Mouse (Mus musculus) liver, embryonic 14.5 days (tissue): Measurements from ENCODE around the gene Edem1. TPM values are rescaled to one million over a fixed set of nuclear protein-coding genes. Genes with fewer than 3 reads are reported as not detected.

Experiments
- ATAC-seq: fragments of 200-750 bp; cut with Nextera tagmentation; 2 replicates; pipeline ENCODE4 v1.8.0; 2017; ENCODE audit warnings: moderate number of reproducible peaks, mild to moderate bottlenecking, moderate library complexity; ENCODE audit not compliant: insufficient read depth
- DNase-seq, 3 experiments: peaks; one replicate each; pipeline ENCODE4 v3.0.0-alpha.2; 2012 to 2013; ENCODE audit warnings: low read depth in 3 of 3, low spot score in 3 of 3
- H3K27ac ChIP-seq: fragments of 300-500 bp; sonication (generic); 2 replicates; pipeline ENCODE4 v1.5.1; 2014; ENCODE audit warnings: moderate library complexity, mild to moderate bottlenecking, control low read depth, inconsistent platforms
- H3K27me3 ChIP-seq: fragments of 300-500 bp; sonication (generic); 2 replicates; pipeline ENCODE4 v1.6.1; 2014; ENCODE audit warnings: mild to moderate bottlenecking, low read length, moderate library complexity; ENCODE audit not compliant: control insufficient read depth, insufficient read depth
- H3K36me3 ChIP-seq: fragments of 300-500 bp; sonication (generic); replicated peaks from 2 replicates; pipeline ENCODE4 v1.6.1; 2014; ENCODE audit warnings: low read depth; ENCODE audit not compliant: control insufficient read depth, insufficient read depth
- H3K4me1 ChIP-seq, 2 experiments: fragments of 200-500 bp in 1 of 2; fragments of 300-500 bp in 1 of 2; sonication (generic) in 1 of 2; replicated peaks; 2 replicates each; pipeline ENCODE4 v1.6.1; 2012 to 2014; ENCODE audit warnings: antibody characterized with exemption in 1 of 2, inconsistent platforms in 1 of 2, low read length in 1 of 2; ENCODE audit not compliant: control insufficient read depth in 2 of 2, insufficient read depth in 2 of 2
- H3K4me2 ChIP-seq: fragments of 300-500 bp; sonication (generic); 2 replicates; pipeline ENCODE4 v1.6.1; 2014; ENCODE audit warnings: low read depth, mild to moderate bottlenecking, control low read depth, moderate library complexity
- H3K4me3 ChIP-seq, 2 experiments: fragments of 200-500 bp in 1 of 2; fragments of 300-500 bp in 1 of 2; sonication (generic) in 1 of 2; 2 replicates each; pipeline ENCODE4 v1.5.1; 2012 to 2014; ENCODE audit warnings: low read depth in 2 of 2, low read length in 2 of 2, mild to moderate bottlenecking in 2 of 2, control low read depth in 1 of 2, inconsistent platforms in 1 of 2, moderate library complexity in 1 of 2; ENCODE audit not compliant: insufficient read depth in 1 of 2
- H3K9ac ChIP-seq: fragments of 300-500 bp; sonication (generic); replicated peaks from 2 replicates; pipeline ENCODE4 v1.6.1; 2014; ENCODE audit warnings: mild to moderate bottlenecking, control low read depth, moderate library complexity
- H3K9me3 ChIP-seq: fragments of 300-500 bp; sonication (generic); 2 replicates; pipeline ENCODE4 v1.6.1; 2016; ENCODE audit warnings: low read length, mixed read lengths; ENCODE audit not compliant: control insufficient read depth
- CTCF ChIP-seq: IDR thresholded peaks from 2 replicates; pipeline ENCODE4 v1.5.1; 2016; ENCODE audit warnings: antibody characterized with exemption, low read depth, control low read depth
- EP300 ChIP-seq: IDR thresholded peaks from 2 replicates; pipeline ENCODE4 v1.6.1; 2016; ENCODE audit warnings: antibody characterized with exemption, low read depth
- WGBS: fragments of 180-500 bp; shearing (Covaris S2); extraction: QIAGEN DNeasy Blood & Tissue Kit; methylation state at CpG from one replicate; pipeline ENCODE4 v1.1.7; 2014; ENCODE audit not compliant: insufficient replicate concordance; 5-methylcytosine and 5-hydroxymethylcytosine counted together
- polyA plus RNA-seq, 2 experiments: library from polyadenylated mRNA; depleted of rRNA in 1 of 2; stranded (reverse) in 1 of 2; unstranded in 1 of 2; fragments of >200 nt; fragmentation: Nextera tagmentation in 1 of 2; extraction: Ambion mirVana in 1 of 2; gene quantifications; 2 replicates each; pipeline versions ENCODE4 v1.2.1 to v1.2.3; 2012 to 2014

Edem1 gene
- polyA plus RNA-seq, 2 experiments = 9.6 to 22.4 TPM

DNA sequence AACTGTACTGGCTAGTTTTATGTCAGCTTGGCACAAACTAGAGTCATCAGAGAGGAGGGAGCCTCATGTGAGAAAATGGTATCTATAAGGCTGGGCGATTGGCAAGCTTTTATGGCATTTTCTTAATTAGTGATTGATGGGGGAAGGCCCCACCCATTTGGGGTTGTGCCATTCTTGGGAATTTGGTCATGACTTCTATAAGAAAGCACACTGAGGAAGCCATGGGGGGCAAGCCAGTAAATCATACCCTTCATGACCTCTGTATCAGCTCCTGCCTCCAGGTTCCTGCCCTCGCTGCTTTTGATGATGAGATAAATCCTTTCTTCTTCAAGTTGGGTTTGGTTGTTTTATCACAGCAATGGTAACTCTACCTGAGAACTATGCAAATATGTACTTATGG is 42.0 kb downstream of the Edem1 start:
- H3K4me3 ChIP-seq = no peak overlapping the region
- H3K27ac ChIP-seq = no peak overlapping the region
- DNase-seq (no peak), ATAC-seq (no peak)
- H3K4me1 ChIP-seq = no peaks in the 10 kb centered on the region
- TF ChIP-seq CTCF (no peak), EP300 (no peak)
- WGBS = 52% methylated on average over 2 of the region's 2 CpGs
- no peak overlapping the region for H3K4me2 ChIP-seq
- no peaks in the 10 kb centered on the region for H3K9me3 ChIP-seq
- H3K9ac ChIP-seq = no peak overlapping the region
- H3K36me3 ChIP-seq = no peaks in the 10 kb centered on the region
- H3K27me3 ChIP-seq = no peaks in the 10 kb centered on the region

DNA sequence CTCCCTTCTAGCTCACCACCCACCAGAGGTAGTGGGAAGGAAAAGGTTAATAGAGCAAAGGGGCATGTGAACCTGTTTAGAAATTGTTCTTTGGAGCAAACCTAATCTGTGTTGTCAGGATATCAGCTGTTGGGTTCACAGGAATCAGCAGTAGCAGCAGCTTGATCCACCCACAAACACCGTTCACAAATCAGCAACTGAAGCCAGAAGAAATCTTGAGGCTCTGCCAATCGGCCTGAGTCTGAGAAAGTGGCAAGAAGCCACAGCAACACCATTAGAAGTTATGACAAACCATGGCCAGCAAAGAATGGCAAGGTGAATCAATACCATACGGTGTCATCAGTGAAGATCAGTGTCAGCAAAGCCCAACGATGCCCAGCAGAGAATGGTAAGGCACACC is 42.8 kb downstream of the Edem1 start:
- TF ChIP-seq CTCF = no peak
- no peak for TF ChIP-seq EP300
- no peaks in the 10 kb centered on the region for H3K36me3 ChIP-seq
- WGBS = 61% methylated on average over 4 of the region's 4 CpGs
- no peak overlapping the region for H3K9ac ChIP-seq
- no peak for ATAC-seq
- H3K27ac ChIP-seq = no peak overlapping the region
- no peaks in the 10 kb centered on the region for H3K4me1 ChIP-seq
- no peaks in the 10 kb centered on the region for H3K9me3 ChIP-seq
- H3K27me3 ChIP-seq = no peaks in the 10 kb centered on the region
- H3K4me2 ChIP-seq = no peak overlapping the region
- H3K4me3 ChIP-seq = no peak overlapping the region
- no peak for DNase-seq

- H3K36me3 ChIP-seq = no peaks in the 10 kb centered on the region
- H3K9ac ChIP-seq = no peak overlapping the region
- no peak overlapping the region for H3K4me3 ChIP-seq
- H3K27me3 ChIP-seq = no peaks in the 10 kb centered on the region
- ATAC-seq (no peak), DNase-seq (no peak)
- no peaks in the 10 kb centered on the region for H3K4me1 ChIP-seq
- no peak overlapping the region for H3K4me2 ChIP-seq
- no peaks in the 10 kb centered on the region for H3K9me3 ChIP-seq
- H3K27ac ChIP-seq = no peak overlapping the region
- no peak for TF ChIP-seq CTCF
- no peak for TF ChIP-seq EP300
- WGBS = 38% methylated on average over 1 of the region's 1 CpGs
Observed at GRCm38 (mm10) chr6:108875344-108875743, 46.9 kb downstream of the Edem1 start.

DNA sequence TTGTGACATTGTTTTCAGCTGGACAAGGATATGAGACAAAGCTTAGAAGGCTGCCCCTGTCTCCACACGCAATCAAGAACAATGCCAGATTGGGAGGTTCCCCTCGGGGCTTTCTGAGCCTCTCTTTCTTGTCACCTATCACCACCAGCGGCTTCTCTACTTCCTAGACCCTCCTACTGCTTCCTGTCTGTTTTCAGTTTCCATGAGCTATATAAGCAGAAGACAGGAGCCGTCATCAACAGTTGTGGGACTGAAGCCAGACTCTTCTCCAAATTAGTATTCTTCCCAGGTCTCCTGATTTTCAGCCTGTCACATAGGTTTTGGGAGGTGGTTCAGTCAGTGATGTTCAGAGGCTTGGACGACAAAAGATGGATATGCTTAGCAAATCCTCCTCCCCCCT is 47.6 kb downstream of the Edem1 start:
- Histone ChIP-seq H3K9ac (no peak overlapping the region), H3K9me3 (no peaks in the 10 kb centered on the region), H3K36me3 (no peaks in the 10 kb centered on the region), H3K4me1 (no peaks in the 10 kb centered on the region), H3K4me3 (no peak overlapping the region), H3K4me2 (peak overlapping the region; percentile 5; the same call in 1 of the 2 replicates), H3K27ac (no peak overlapping the region), H3K27me3 (no peaks in the 10 kb centered on the region)
- no peak for DNase-seq
- 10% methylated on average over 5 of the region's 5 CpGs for WGBS
- TF ChIP-seq EP300 (no peak), CTCF (no peak)
- no peak for ATAC-seq

DNA sequence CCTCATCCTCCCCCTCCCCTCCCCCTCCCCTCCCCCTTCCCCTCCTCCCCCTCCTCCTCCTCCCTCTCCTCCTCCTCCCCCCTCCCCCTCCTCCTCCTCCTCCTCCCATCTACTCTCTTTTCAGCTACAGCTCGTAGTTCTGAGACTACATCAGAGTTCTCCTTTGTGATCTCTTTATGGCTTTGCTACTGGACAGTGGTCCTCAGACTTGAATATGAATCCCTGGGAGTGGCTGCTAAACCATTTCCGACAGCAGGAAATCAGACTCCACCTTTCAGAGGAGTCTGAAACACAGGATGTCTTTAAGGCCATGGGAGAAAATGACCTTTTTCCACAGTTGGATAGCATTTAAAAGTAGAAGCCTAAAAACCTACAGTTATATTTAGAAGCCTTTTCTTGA is 48.0 kb downstream of the Edem1 start:
- H3K36me3 ChIP-seq = no peaks in the 10 kb centered on the region
- no peak overlapping the region for H3K4me2 ChIP-seq
- TF ChIP-seq CTCF = no peak
- no peak for TF ChIP-seq EP300
- H3K27me3 ChIP-seq = no peaks in the 10 kb centered on the region
- H3K4me1 ChIP-seq = no peaks in the 10 kb centered on the region
- ATAC-seq (no peak), DNase-seq (no peak)
- no peak overlapping the region for H3K4me3 ChIP-seq
- no peak overlapping the region for H3K9ac ChIP-seq
- H3K27ac ChIP-seq = no peak overlapping the region
- WGBS = 33% methylated on average over 2 of the region's 2 CpGs
- H3K9me3 ChIP-seq = no peaks in the 10 kb centered on the region
